Mouse (Mus musculus) cerebellum, adult 2 months (tissue): Measurements from ENCODE around the gene Zfp846. TPM values are rescaled to one million over a fixed set of nuclear protein-coding genes. Genes with fewer than 3 reads are reported as not detected.
"Not testable (repeated sequence)": the region's sequence is repeated elsewhere in the genome, so short reads cannot be mapped to it uniquely, and the experiment has no call there.

Experiments
- DNase-seq, 2 experiments: peaks; one replicate each; pipeline ENCODE4 v3.0.0; 2021
- H3K27ac ChIP-seq: fragments of 200-500 bp; 2 replicates; pipeline ENCODE4 v1.5.1; 2012; ENCODE audit warnings: low read length, control low read depth, inconsistent platforms; ENCODE audit not compliant: insufficient read depth
- H3K27me3 ChIP-seq: fragments of 200-500 bp; 2 replicates; pipeline ENCODE4 v1.6.1; 2012; ENCODE audit warnings: inconsistent platforms, mild to moderate bottlenecking, low read length, moderate library complexity; ENCODE audit not compliant: control insufficient read depth, insufficient read depth
- H3K4me1 ChIP-seq: fragments of 200-500 bp; 2 replicates; pipeline ENCODE4 v1.6.1; 2011; ENCODE audit warnings: low read length; ENCODE audit not compliant: control insufficient read depth, insufficient read depth
- H3K4me3 ChIP-seq: fragments of 200-500 bp; replicated peaks from 2 replicates; pipeline ENCODE3; 2011; ENCODE audit warnings: mild to moderate bottlenecking, low read depth, low read length, control low read depth; ENCODE audit not compliant: insufficient read depth
- CTCF ChIP-seq: fragments of 200-500 bp; IDR thresholded peaks from 2 replicates; pipeline ENCODE4 v1.5.1; 2011; ENCODE audit warnings: low read depth, mild to moderate bottlenecking, control low read depth, low read length, moderate library complexity, borderline replicate concordance; ENCODE audit not compliant: insufficient read depth
- POLR2A ChIP-seq: fragments of 200-500 bp; IDR thresholded peaks from 2 replicates; pipeline ENCODE4 v1.6.1; 2011; ENCODE audit warnings: low read length, control low read depth, borderline replicate concordance; ENCODE audit not compliant: insufficient read depth
- WGBS: fragments of 180-500 bp; shearing (Covaris S2); methylation state at CpG from one replicate; pipeline ENCODE4 v1.1.7; 2018; 5-methylcytosine and 5-hydroxymethylcytosine counted together
- polyA plus RNA-seq: library from polyadenylated mRNA; depleted of rRNA; stranded (reverse); fragments of >200 nt; gene quantifications from 2 replicates; pipeline ENCODE4 v1.2.3, GENCODE M21; 2012

Zfp846 gene
- polyA plus RNA-seq, 1 experiment, result 15.4 TPM

GRCm38 (mm10) chr9:20552698-20553097, 28.4 kb upstream of the Zfp846 start:
- no peak overlapping the region for H3K27ac ChIP-seq
- DNase-seq, result no peak
- no peaks in the 10 kb centered on the region for H3K4me1 ChIP-seq
- WGBS, result 79% methylated on average over 1 of the region's 1 CpGs
- H3K4me3 ChIP-seq, result no peak overlapping the region
- H3K27me3 ChIP-seq, result no peaks in the 10 kb centered on the region; the same call in 1 of the 2 replicates
- TF ChIP-seq CTCF (no peak), POLR2A (no peak)

- Histone ChIP-seq H3K4me1 (no peaks in the 10 kb centered on the region), H3K4me3 (no peak overlapping the region), H3K27ac (no peak overlapping the region), H3K27me3 (no peaks in the 10 kb centered on the region; the same call in 1 of the 2 replicates)
- WGBS, result 80% methylated on average over 5 of the region's 5 CpGs
- TF ChIP-seq POLR2A (no peak), CTCF (no peak)
- no peak for DNase-seq
Observed at GRCm38 (mm10) chr9:20562177-20562576, 18.9 kb upstream of the Zfp846 start.

GRCm38 (mm10) chr9:20565326-20566030, 15.6 kb upstream of the Zfp846 start:
- not testable (repeated sequence) for H3K27ac ChIP-seq
- 60% methylated on average over 3 of the region's 3 CpGs for WGBS

GRCm38 (mm10) chr9:20571060-20571459, 10.0 kb upstream of the Zfp846 start:
- TF ChIP-seq POLR2A (no peak), CTCF (no peak)
- Histone ChIP-seq H3K4me3 (no peak overlapping the region), H3K27ac (no peak overlapping the region), H3K4me1 (no peaks in the 10 kb centered on the region), H3K27me3 (no peaks in the 10 kb centered on the region)
- DNase-seq, result no peak

More at GRCm38 (mm10) chr9:20565326-20566030, 15.6 kb upstream of the Zfp846 start:
- H3K4me1 ChIP-seq, DNase-seq, H3K4me3 ChIP-seq, H3K27me3 ChIP-seq: not testable (repeated sequence)

- no peak overlapping the region for H3K27ac ChIP-seq
- no peak overlapping the region for H3K4me3 ChIP-seq
- TF ChIP-seq POLR2A (no peak), CTCF (no peak)
- DNase-seq, result no peak
- no peaks in the 10 kb centered on the region for H3K4me1 ChIP-seq
- WGBS, result 76% methylated on average over 2 of the region's 2 CpGs
- no peaks in the 10 kb centered on the region for H3K27me3 ChIP-seq
Observed at GRCm38 (mm10) chr9:20576591-20576990, 4.5 kb upstream of the Zfp846 start.

- WGBS, result 81% methylated on average over 6 of the region's 6 CpGs
- no peak for DNase-seq
- Histone ChIP-seq H3K4me3 (no peak overlapping the region), H3K4me1 (no peaks in the 10 kb centered on the region), H3K27ac (no peak overlapping the region), H3K27me3 (no peaks in the 10 kb centered on the region)
- TF ChIP-seq POLR2A, result no peak
- no peak for TF ChIP-seq CTCF
Observed at GRCm38 (mm10) chr9:20601270-20601669, 20.2 kb downstream of the Zfp846 start.

GRCm38 (mm10) chr9:20606269-20606668, 25.2 kb downstream of the Zfp846 start:
- Histone ChIP-seq H3K4me3 (no peak overlapping the region), H3K4me1 (no peaks in the 10 kb centered on the region), H3K27ac (no peak overlapping the region), H3K27me3 (no peaks in the 10 kb centered on the region)
- TF ChIP-seq CTCF (no peak), POLR2A (no peak)
- DNase-seq, result no peak
- WGBS, result 96% methylated on average over 1 of the region's 1 CpGs

GRCm38 (mm10) chr9:20607100-20607974, 26.2 kb downstream of the Zfp846 start:
- DNase-seq, result peak; percentile 90 to 95
- H3K4me1 ChIP-seq, result no peaks in the 10 kb centered on the region
- peak overlapping the region; percentile 75 for H3K4me3 ChIP-seq
- no peak for TF ChIP-seq CTCF
- peak; percentile 78; the same call in 1 of the 2 replicates for TF ChIP-seq POLR2A
- peak overlapping the region; percentile 98 for H3K27ac ChIP-seq
- WGBS, result under 1% methylated on average over 57 of the region's 57 CpGs
- no peaks in the 10 kb centered on the region for H3K27me3 ChIP-seq
